Mouse (Mus musculus) lung, adult 2 months (tissue): Measurements from ENCODE around the gene U2af2.

Source experiments
- CTCF ChIP-seq: fragments of 200-500 bp; IDR thresholded peaks from 2 replicates; pipeline ENCODE4 v1.5.1; 2011; ENCODE audit warnings: mild to moderate bottlenecking, low read length, control low read depth; ENCODE audit not compliant: insufficient read depth
- POLR2A ChIP-seq: fragments of 200-500 bp; IDR thresholded peaks from 2 replicates; pipeline ENCODE4 v1.6.1; 2011; ENCODE audit warnings: low read depth, mild to moderate bottlenecking, control low read depth, low read length, borderline replicate concordance; ENCODE audit errors: extremely low read depth

DNA sequence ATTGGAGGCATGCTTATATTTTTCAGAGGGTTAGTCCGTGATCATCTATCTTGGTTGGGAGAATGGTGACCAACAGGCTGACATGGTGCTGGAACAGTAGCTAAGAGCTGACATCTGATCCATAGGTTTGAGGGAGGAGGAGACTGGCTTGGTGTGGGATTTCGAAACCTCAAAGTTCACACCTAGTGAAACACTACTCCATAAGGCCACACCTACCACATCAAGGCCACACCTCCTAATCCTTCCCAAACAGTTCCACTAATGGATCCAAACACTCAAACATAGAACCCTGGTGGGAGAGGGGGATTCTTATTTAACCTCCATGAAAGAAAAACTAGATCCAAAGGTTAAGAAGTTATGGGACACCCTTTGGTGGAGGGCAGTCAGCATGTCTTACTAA, 45.0 kb upstream of the U2af2 start:
- TF ChIP-seq CTCF (no peak), POLR2A (no peak)
